Mouse (Mus musculus): ENCODE results near the gene Fam166a. TPM values are rescaled to one million over a fixed set of nuclear protein-coding genes. Genes with fewer than 3 reads are reported as not detected.

Gene Fam166a
- polyA plus RNA-seq, 1 experiment from 2014 or later = not detected

- H3K4me1 ChIP-seq (replicated peaks; ENCODE audit: control insufficient read depth, insufficient read depth) = peaks cover 3% of the 10 kb centered on the region; the same call in 1 of the 2 replicates
- H3K36me3 ChIP-seq (ENCODE audit: control insufficient read depth, insufficient read depth, low read length) = no peaks in the 10 kb centered on the region
- TF ChIP-seq EP300 (optimal IDR thresholded peaks at IDR 0.05) (no peak), CTCF (IDR thresholded peaks at IDR 0.05; ENCODE audit: low read depth) (no peak)
- peak overlapping the region; percentile 42 for H3K4me2 ChIP-seq (replicated peaks; ENCODE audit: low read depth)
- peak overlapping the region; percentile 17; the same call in 1 of the 2 replicates for H3K4me3 ChIP-seq (ENCODE audit: low read depth, low read length)
- no peaks in the 10 kb centered on the region for H3K9me3 ChIP-seq (ENCODE audit: control insufficient read depth, low read length)
- H3K9ac ChIP-seq (ENCODE audit: low read length) = 0 out of 2 replicates have a peak overlapping the region, but pooled peaks have one; percentile 32
- DNase-seq (ENCODE audit: low spot score) (no peak), ATAC-seq (ENCODE audit: low FRiP score, low TSS enrichment) (no peak)
- 43% methylated on average over 6 of the region's 6 CpGs for WGBS
- H3K27me3 ChIP-seq (ENCODE audit: control insufficient read depth, insufficient read depth, low read length) = no peaks in the 10 kb centered on the region; the same call in 1 of the 2 replicates
- H3K27ac ChIP-seq (replicated peaks) = no peak overlapping the region
Measured at GRCm38 (mm10) chr2:25182664-25183063, 35.9 kb upstream of the Fam166a start.

DNA sequence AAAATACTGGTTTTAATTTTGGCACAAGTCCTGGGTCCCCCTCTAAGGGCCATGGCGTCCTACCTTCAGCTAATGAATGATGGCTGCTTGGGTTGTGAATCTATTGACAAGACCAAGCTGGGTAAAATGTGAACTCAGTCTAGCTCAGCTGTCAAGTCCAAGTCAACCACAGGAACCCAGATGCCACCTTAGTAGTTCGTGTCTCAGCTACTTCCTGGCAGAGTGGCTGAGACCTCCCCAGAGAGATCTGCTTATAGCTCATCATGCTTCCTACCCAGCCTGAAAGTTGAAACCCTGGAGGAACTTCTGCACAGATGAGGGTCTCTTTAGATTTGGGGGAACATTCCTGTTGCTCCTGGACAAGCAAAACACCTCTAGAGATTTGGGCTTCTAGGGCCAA is 35.2 kb upstream of the Fam166a start:
- H3K4me1 ChIP-seq (replicated peaks; ENCODE audit: control insufficient read depth, insufficient read depth) = peaks cover 3% of the 10 kb centered on the region; the same call in 1 of the 2 replicates
- H3K27ac ChIP-seq (replicated peaks) = no peak overlapping the region
- peak overlapping the region; percentile 42; the same call in 1 of the 2 replicates for H3K4me2 ChIP-seq (replicated peaks; ENCODE audit: low read depth)
- no peaks in the 10 kb centered on the region for H3K36me3 ChIP-seq (ENCODE audit: control insufficient read depth, insufficient read depth, low read length)
- TF ChIP-seq EP300 (optimal IDR thresholded peaks at IDR 0.05) (no peak), CTCF (IDR thresholded peaks at IDR 0.05; ENCODE audit: low read depth) (no peak)
- no peak overlapping the region for H3K9ac ChIP-seq (ENCODE audit: low read length)
- no peak overlapping the region for H3K4me3 ChIP-seq (ENCODE audit: low read depth, low read length)
- H3K27me3 ChIP-seq (ENCODE audit: control insufficient read depth, insufficient read depth, low read length) = no peaks in the 10 kb centered on the region
- H3K9me3 ChIP-seq (ENCODE audit: control insufficient read depth, low read length) = no peaks in the 10 kb centered on the region
- no peak for DNase-seq (ENCODE audit: low spot score)
- ATAC-seq (ENCODE audit: low FRiP score, low TSS enrichment) = no peak
- whole genome bisulfite sequencing = 76% methylated on average over 2 of the region's 2 CpGs

- H3K27ac ChIP-seq (replicated peaks) = no peak overlapping the region
- no peaks in the 10 kb centered on the region for H3K9me3 ChIP-seq (ENCODE audit: control insufficient read depth, low read length)
- no peak overlapping the region for H3K9ac ChIP-seq (ENCODE audit: low read length)
- H3K4me2 ChIP-seq (replicated peaks; ENCODE audit: low read depth) = no peak overlapping the region
- no peaks in the 10 kb centered on the region for H3K36me3 ChIP-seq (ENCODE audit: control insufficient read depth, insufficient read depth, low read length)
- no peak for TF ChIP-seq EP300 (optimal IDR thresholded peaks at IDR 0.05)
- no peaks in the 10 kb centered on the region for H3K27me3 ChIP-seq (ENCODE audit: control insufficient read depth, insufficient read depth, low read length)
- ATAC-seq (ENCODE audit: low FRiP score, low TSS enrichment) (no peak), DNase-seq (ENCODE audit: low spot score) (no peak)
- peaks cover 3% of the 10 kb centered on the region; the same call in 1 of the 2 replicates for H3K4me1 ChIP-seq (replicated peaks; ENCODE audit: control insufficient read depth, insufficient read depth)
- H3K4me3 ChIP-seq (ENCODE audit: low read depth, low read length) = no peak overlapping the region
- 95% methylated on average over 7 of the region's 7 CpGs for WGBS
Measured at GRCm38 (mm10) chr2:25184496-25184895, 34.0 kb upstream of the Fam166a start.

DNA sequence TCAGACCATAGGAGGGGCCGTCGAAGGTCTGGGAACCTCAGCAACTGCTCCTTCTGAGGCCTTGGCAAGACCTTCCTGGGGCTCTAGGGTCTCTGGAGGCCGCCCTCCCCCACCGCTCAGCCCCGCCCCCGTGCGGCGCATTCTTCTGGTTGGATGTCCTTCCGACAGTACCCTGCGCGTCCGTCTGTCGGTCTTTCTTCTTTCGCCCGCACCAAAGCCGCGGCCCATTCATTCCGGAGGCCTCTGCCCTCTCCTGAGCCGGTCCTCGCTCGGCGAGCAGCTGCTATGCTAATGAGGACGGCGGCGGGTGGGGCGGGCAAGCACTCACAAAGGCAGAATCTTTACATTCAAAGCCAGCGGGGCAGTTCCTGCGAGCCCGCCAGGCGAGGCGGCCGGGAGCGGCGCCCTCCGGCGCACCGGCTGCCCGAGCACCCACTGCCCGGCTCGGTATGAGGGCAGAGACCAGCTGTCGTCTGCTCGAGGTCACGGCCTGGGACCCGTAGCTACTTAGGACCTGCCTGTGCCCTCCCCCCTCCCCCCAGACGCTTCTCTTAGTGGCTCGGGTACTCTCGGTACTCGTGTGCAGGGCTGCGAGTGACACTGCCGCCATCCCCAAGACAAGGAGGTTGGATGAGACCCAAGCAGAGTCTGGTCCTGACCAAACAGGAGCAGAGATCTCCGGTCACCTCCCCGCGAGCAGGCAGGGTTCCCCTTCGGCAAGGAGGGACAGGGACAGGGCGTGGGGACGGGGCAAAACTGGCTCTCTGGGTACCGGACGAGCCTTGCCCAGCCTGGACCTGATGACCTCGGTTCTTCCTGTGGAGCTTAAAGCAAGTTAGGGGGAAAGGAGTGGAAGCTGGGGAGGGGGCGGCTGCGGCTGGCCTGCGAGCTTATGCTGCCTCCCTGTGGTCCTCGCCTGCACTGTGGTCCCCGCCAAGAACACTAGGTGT is 32.6 kb upstream of the Fam166a start:
- Histone ChIP-seq H3K4me2 (replicated peaks; ENCODE audit: low read depth) (peak overlapping the region; percentile 81), H3K4me3 (ENCODE audit: low read depth, low read length) (peak overlapping the region; percentile 45), H3K9ac (ENCODE audit: low read length) (peak overlapping the region; percentile 54), H3K9me3 (ENCODE audit: control insufficient read depth, low read length) (no peaks in the 10 kb centered on the region), H3K36me3 (ENCODE audit: control insufficient read depth, insufficient read depth, low read length) (no peaks in the 10 kb centered on the region), H3K27me3 (ENCODE audit: control insufficient read depth, insufficient read depth, low read length) (no peaks in the 10 kb centered on the region), H3K27ac (replicated peaks) (peak overlapping the region; percentile 65), H3K4me1 (replicated peaks; ENCODE audit: control insufficient read depth, insufficient read depth) (peaks cover 3% of the 10 kb centered on the region; the same call in 1 of the 2 replicates)
- ATAC-seq (ENCODE audit: low FRiP score, low TSS enrichment) (peak; percentile 41), DNase-seq (ENCODE audit: low spot score) (peak; percentile 86)
- 2% methylated on average over 63 of the region's 64 CpGs for WGBS
- TF ChIP-seq CTCF (IDR thresholded peaks at IDR 0.05; ENCODE audit: low read depth) (peak; percentile 72), EP300 (optimal IDR thresholded peaks at IDR 0.05) (no peak)

DNA sequence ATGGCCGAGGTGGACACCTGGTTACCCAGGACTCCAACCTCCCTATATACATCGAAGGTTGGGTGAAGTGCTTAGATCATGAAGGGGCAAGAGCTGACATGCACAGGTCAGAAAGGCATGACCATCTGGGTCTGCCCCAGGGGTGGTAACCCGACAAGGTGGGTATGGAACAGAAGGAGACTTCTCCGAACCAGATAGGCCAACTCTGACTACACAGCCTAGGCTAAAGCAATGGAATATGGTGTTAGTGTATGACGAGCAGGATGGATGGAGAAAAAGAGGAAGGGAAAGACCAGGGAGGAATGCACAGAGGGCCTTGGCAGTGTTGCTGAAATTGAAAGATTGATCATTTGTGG is 32.0 kb upstream of the Fam166a start:
- ATAC-seq (ENCODE audit: low FRiP score, low TSS enrichment) = no peak; the same call in 1 of the 2 replicates
- H3K4me3 ChIP-seq (ENCODE audit: low read depth, low read length) = peak overlapping the region; percentile 45

GRCm38 (mm10) chr2:25187841-25188240 is 30.7 kb upstream of the Fam166a start:
- ATAC-seq (ENCODE audit: low FRiP score, low TSS enrichment) = no peak
- H3K9ac ChIP-seq (ENCODE audit: low read length) = no peak overlapping the region
- no peak for DNase-seq (ENCODE audit: low spot score)
- TF ChIP-seq CTCF (IDR thresholded peaks at IDR 0.05; ENCODE audit: low read depth) (no peak), EP300 (optimal IDR thresholded peaks at IDR 0.05) (no peak)
- no peak overlapping the region for H3K27ac ChIP-seq (replicated peaks)
- H3K27me3 ChIP-seq (ENCODE audit: control insufficient read depth, insufficient read depth, low read length) = no peaks in the 10 kb centered on the region
- H3K4me1 ChIP-seq (replicated peaks; ENCODE audit: control insufficient read depth, insufficient read depth) = peaks cover 3% of the 10 kb centered on the region; the same call in 1 of the 2 replicates
- H3K4me3 ChIP-seq (ENCODE audit: low read depth, low read length) = no peak overlapping the region
- no peaks in the 10 kb centered on the region for H3K36me3 ChIP-seq (ENCODE audit: control insufficient read depth, insufficient read depth, low read length)
- WGBS = 87% methylated on average over 6 of the region's 6 CpGs
- H3K4me2 ChIP-seq (replicated peaks; ENCODE audit: low read depth) = no peak overlapping the region
- H3K9me3 ChIP-seq (ENCODE audit: control insufficient read depth, low read length) = no peaks in the 10 kb centered on the region

More for the DNA sequence above, 32.0 kb upstream of the Fam166a start:
- peak overlapping the region; percentile 81 for H3K4me2 ChIP-seq (replicated peaks; ENCODE audit: low read depth)
- no peaks in the 10 kb centered on the region for H3K27me3 ChIP-seq (ENCODE audit: control insufficient read depth, insufficient read depth, low read length)
- no peak for TF ChIP-seq CTCF (IDR thresholded peaks at IDR 0.05; ENCODE audit: low read depth)
- no peak for TF ChIP-seq EP300 (optimal IDR thresholded peaks at IDR 0.05)
- WGBS = 42% methylated on average over 5 of the region's 5 CpGs
- no peaks in the 10 kb centered on the region for H3K9me3 ChIP-seq (ENCODE audit: control insufficient read depth, low read length)
- peaks cover 3% of the 10 kb centered on the region; the same call in 1 of the 2 replicates for H3K4me1 ChIP-seq (replicated peaks; ENCODE audit: control insufficient read depth, insufficient read depth)
- H3K36me3 ChIP-seq (ENCODE audit: control insufficient read depth, insufficient read depth, low read length) = no peaks in the 10 kb centered on the region
- no peak for DNase-seq (ENCODE audit: low spot score)
- H3K9ac ChIP-seq (ENCODE audit: low read length) = no peak overlapping the region
- no peak overlapping the region for H3K27ac ChIP-seq (replicated peaks)

All from stomach, postnatal 0 days (tissue).